Mouse (Mus musculus): ENCODE measurements around the gene Poln. TPM values are rescaled to one million over a fixed set of nuclear protein-coding genes. Genes with fewer than 3 reads are reported as not detected.

Gene Poln
- polyA plus RNA-seq, 1 experiment from 2014 or later, result 0.55 TPM

GRCm38 (mm10) chr5:34176691-34177090 lies 7.4 kb upstream of the Poln start:
- Histone ChIP-seq H3K4me3 (replicated peaks; ENCODE audit: low read depth, low read length) (no peak overlapping the region), H3K9ac (ENCODE audit: low read depth, low read length) (no peak overlapping the region), H3K27me3 (ENCODE audit: insufficient read depth, low read length) (no peaks in the 10 kb centered on the region), H3K4me2 (ENCODE audit: low read length) (no peak overlapping the region), H3K27ac (no peak overlapping the region), H3K4me1 (replicated peaks; ENCODE audit: insufficient read depth, low read length) (no peaks in the 10 kb centered on the region), H3K9me3 (replicated peaks; ENCODE audit: low read length) (no peaks in the 10 kb centered on the region), H3K36me3 (ENCODE audit: insufficient read depth, low read length) (peaks cover 68% of the 10 kb centered on the region)
- ATAC-seq (replicated peaks; ENCODE audit: low FRiP score, low read depth) (no peak), DNase-seq (ENCODE audit: low spot score) (no peak)
- WGBS, result 89% methylated on average over 10 of the region's 10 CpGs
- no peak for TF ChIP-seq CTCF (IDR thresholded peaks at IDR 0.05; ENCODE audit: low read depth)

- Histone ChIP-seq H3K4me1 (replicated peaks; ENCODE audit: insufficient read depth, low read length) (no peaks in the 10 kb centered on the region; the same call in 1 of the 2 replicates), H3K27me3 (ENCODE audit: insufficient read depth, low read length) (no peaks in the 10 kb centered on the region), H3K27ac (no peak overlapping the region), H3K9me3 (replicated peaks; ENCODE audit: low read length) (no peaks in the 10 kb centered on the region), H3K4me3 (replicated peaks; ENCODE audit: low read depth, low read length) (no peak overlapping the region), H3K4me2 (ENCODE audit: low read length) (no peak overlapping the region), H3K36me3 (ENCODE audit: insufficient read depth, low read length) (peaks cover 67% of the 10 kb centered on the region), H3K9ac (ENCODE audit: low read depth, low read length) (no peak overlapping the region)
- DNase-seq (ENCODE audit: low spot score) (no peak), ATAC-seq (replicated peaks; ENCODE audit: low FRiP score, low read depth) (no peak)
- 41% methylated on average over 5 of the region's 5 CpGs for WGBS
- no peak for TF ChIP-seq CTCF (IDR thresholded peaks at IDR 0.05; ENCODE audit: low read depth)
Measured at GRCm38 (mm10) chr5:34175403-34175694, 6.1 kb upstream of the Poln start.

- Histone ChIP-seq H3K27ac (no peak overlapping the region), H3K4me2 (ENCODE audit: low read length) (no peak overlapping the region), H3K27me3 (ENCODE audit: insufficient read depth, low read length) (no peaks in the 10 kb centered on the region), H3K4me3 (replicated peaks; ENCODE audit: low read depth, low read length) (no peak overlapping the region), H3K9ac (ENCODE audit: low read depth, low read length) (no peak overlapping the region), H3K9me3 (replicated peaks; ENCODE audit: low read length) (no peaks in the 10 kb centered on the region), H3K36me3 (ENCODE audit: insufficient read depth, low read length) (peaks cover 62% of the 10 kb centered on the region), H3K4me1 (replicated peaks; ENCODE audit: insufficient read depth, low read length) (no peaks in the 10 kb centered on the region; the same call in 1 of the 2 replicates)
- WGBS, result 67% methylated on average over 5 of the region's 5 CpGs
- no peak for TF ChIP-seq CTCF (IDR thresholded peaks at IDR 0.05; ENCODE audit: low read depth)
- ATAC-seq (replicated peaks; ENCODE audit: low FRiP score, low read depth), result no peak
- DNase-seq (ENCODE audit: low spot score), result no peak
Measured at GRCm38 (mm10) chr5:34174550-34175402, 5.5 kb upstream of the Poln start.

- no peak overlapping the region for H3K4me2 ChIP-seq (ENCODE audit: low read length)
- no peaks in the 10 kb centered on the region for H3K9me3 ChIP-seq (replicated peaks; ENCODE audit: low read length)
- no peak for DNase-seq (ENCODE audit: low spot score)
- no peak overlapping the region for H3K4me3 ChIP-seq (replicated peaks; ENCODE audit: low read depth, low read length)
- no peak overlapping the region for H3K27ac ChIP-seq
- no peaks in the 10 kb centered on the region; the same call in 1 of the 2 replicates for H3K4me1 ChIP-seq (replicated peaks; ENCODE audit: insufficient read depth, low read length)
- peaks cover 55% of the 10 kb centered on the region for H3K36me3 ChIP-seq (ENCODE audit: insufficient read depth, low read length)
- 83% methylated on average over 2 of the region's 2 CpGs for WGBS
- no peak overlapping the region for H3K9ac ChIP-seq (ENCODE audit: low read depth, low read length)
- ATAC-seq (replicated peaks; ENCODE audit: low FRiP score, low read depth), result no peak
- H3K27me3 ChIP-seq (ENCODE audit: insufficient read depth, low read length), result no peaks in the 10 kb centered on the region
- no peak for TF ChIP-seq CTCF (IDR thresholded peaks at IDR 0.05; ENCODE audit: low read depth)
Measured at GRCm38 (mm10) chr5:34174021-34174420, 4.8 kb upstream of the Poln start.

GRCm38 (mm10) chr5:34170726-34171125 lies 1.5 kb upstream of the Poln start:
- H3K9ac ChIP-seq (ENCODE audit: low read depth, low read length), result no peak overlapping the region
- 50% methylated on average over 4 of the region's 4 CpGs for WGBS
- peaks cover 25% of the 10 kb centered on the region for H3K36me3 ChIP-seq (ENCODE audit: insufficient read depth, low read length)
- no peak for TF ChIP-seq CTCF (IDR thresholded peaks at IDR 0.05; ENCODE audit: low read depth)
- peak; percentile 90 for DNase-seq (ENCODE audit: low spot score)
- H3K4me3 ChIP-seq (replicated peaks; ENCODE audit: low read depth, low read length), result no peak overlapping the region
- no peaks in the 10 kb centered on the region for H3K9me3 ChIP-seq (replicated peaks; ENCODE audit: low read length)
- no peak for ATAC-seq (replicated peaks; ENCODE audit: low FRiP score, low read depth)
- no peaks in the 10 kb centered on the region for H3K27me3 ChIP-seq (ENCODE audit: insufficient read depth, low read length)
- H3K4me2 ChIP-seq (ENCODE audit: low read length), result 0 out of 2 replicates have a peak overlapping the region, but pooled peaks have one; percentile 0
- no peaks in the 10 kb centered on the region; the same call in 1 of the 2 replicates for H3K4me1 ChIP-seq (replicated peaks; ENCODE audit: insufficient read depth, low read length)
- peak overlapping the region; percentile 88 for H3K27ac ChIP-seq

- DNase-seq (ENCODE audit: low spot score), result peak; percentile 12
- peak overlapping the region; percentile 54 for H3K4me2 ChIP-seq (ENCODE audit: low read length)
- 75% methylated on average over 3 of the region's 3 CpGs for WGBS
- no peak overlapping the region for H3K4me3 ChIP-seq (replicated peaks; ENCODE audit: low read depth, low read length)
- H3K4me1 ChIP-seq (replicated peaks; ENCODE audit: insufficient read depth, low read length), result no peaks in the 10 kb centered on the region; the same call in 1 of the 2 replicates
- peak overlapping the region; percentile 88 for H3K27ac ChIP-seq
- H3K9me3 ChIP-seq (replicated peaks; ENCODE audit: low read length), result no peaks in the 10 kb centered on the region
- no peak for TF ChIP-seq CTCF (IDR thresholded peaks at IDR 0.05; ENCODE audit: low read depth)
- no peak for ATAC-seq (replicated peaks; ENCODE audit: low FRiP score, low read depth)
- peaks cover 17% of the 10 kb centered on the region for H3K36me3 ChIP-seq (ENCODE audit: insufficient read depth, low read length)
- H3K9ac ChIP-seq (ENCODE audit: low read depth, low read length), result peak overlapping the region; percentile 36; the same call in 1 of the 2 replicates
- no peaks in the 10 kb centered on the region for H3K27me3 ChIP-seq (ENCODE audit: insufficient read depth, low read length)
Measured at GRCm38 (mm10) chr5:34169954-34170353, 706 bp upstream of the Poln start.
